Mouse (Mus musculus) neural tube, embryonic 13.5 days (tissue): ENCODE results near the gene Cdk12. TPM values are rescaled to one million over a fixed set of nuclear protein-coding genes. Genes with fewer than 3 reads are reported as not detected.

Experiments used
- ATAC-seq: fragments of 200-750 bp; cut with Nextera tagmentation; 2 replicates; pipeline ENCODE4 v1.8.0; 2017; ENCODE audit warnings: low read depth, mild to moderate bottlenecking, moderate TSS enrichment, moderate library complexity
- H3K27ac ChIP-seq: fragments of 300-500 bp; sonication (generic); replicated peaks from 2 replicates; pipeline ENCODE4 v1.5.1; 2015; ENCODE audit warnings: moderate library complexity, mild to moderate bottlenecking, inconsistent platforms
- H3K27me3 ChIP-seq: fragments of 300-500 bp; sonication (generic); 2 replicates; pipeline ENCODE4 v1.6.1; 2015; ENCODE audit warnings: mild to moderate bottlenecking, inconsistent platforms
- H3K36me3 ChIP-seq: fragments of 300-500 bp; sonication (generic); 2 replicates; pipeline ENCODE4 v1.6.1; 2015; ENCODE audit warnings: mild to moderate bottlenecking, inconsistent platforms
- H3K4me1 ChIP-seq: fragments of 300-500 bp; sonication (generic); replicated peaks from 2 replicates; pipeline ENCODE4 v1.6.1; 2015; ENCODE audit warnings: inconsistent platforms
- H3K4me2 ChIP-seq: fragments of 300-500 bp; sonication (generic); 2 replicates; pipeline ENCODE4 v1.6.1; 2015; ENCODE audit warnings: inconsistent platforms, mild to moderate bottlenecking, moderate library complexity
- H3K4me3 ChIP-seq: fragments of 300-500 bp; sonication (generic); 2 replicates; pipeline ENCODE4 v1.5.1; 2015; ENCODE audit warnings: mild to moderate bottlenecking, inconsistent platforms
- H3K9ac ChIP-seq: fragments of 300-500 bp; sonication (generic); 2 replicates; pipeline ENCODE4 v1.6.1; 2015; ENCODE audit warnings: moderate library complexity, mild to moderate bottlenecking, inconsistent platforms
- H3K9me3 ChIP-seq: fragments of 300-500 bp; sonication (generic); 2 replicates; pipeline ENCODE4 v1.6.1; 2016; ENCODE audit warnings: inconsistent platforms
- WGBS: fragments of 180-500 bp; shearing (Covaris S2); methylation state at CpG from one replicate; pipeline ENCODE4 v1.1.7; 2015; 5-methylcytosine and 5-hydroxymethylcytosine counted together
- polyA plus RNA-seq: library from polyadenylated mRNA; unstranded; fragments of >200 nt; fragmentation: Nextera tagmentation; extraction: Ambion mirVana; gene quantifications from 2 replicates; pipeline ENCODE4 v1.2.1, GENCODE M21; 2015

The Cdk12 gene
- polyA plus RNA-seq, 1 experiment from 2014 or later: 9.6 TPM

DNA sequence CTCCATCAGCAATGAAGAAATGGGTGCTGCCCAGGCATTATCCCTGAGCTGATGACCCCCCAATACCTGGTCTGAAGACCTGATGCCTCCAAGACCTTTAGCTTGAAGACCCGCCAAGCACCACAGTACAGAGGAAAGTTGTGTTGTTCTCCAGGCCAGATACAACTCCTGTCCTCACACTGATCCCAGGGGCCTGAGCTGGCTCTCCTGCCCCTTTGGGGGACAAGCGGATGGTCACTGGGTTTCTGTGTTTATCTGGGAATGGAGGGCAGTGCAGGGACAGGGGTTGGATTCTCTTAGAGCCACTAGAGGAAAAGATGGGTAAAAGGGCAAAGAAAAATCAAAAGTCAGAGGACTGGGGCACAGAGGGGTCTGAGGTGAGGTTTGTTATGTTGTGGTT is 117.1 kb downstream of the Cdk12 start:
- peak overlapping the region; percentile 25; the same call in 1 of the 2 replicates for H3K27ac ChIP-seq

DNA sequence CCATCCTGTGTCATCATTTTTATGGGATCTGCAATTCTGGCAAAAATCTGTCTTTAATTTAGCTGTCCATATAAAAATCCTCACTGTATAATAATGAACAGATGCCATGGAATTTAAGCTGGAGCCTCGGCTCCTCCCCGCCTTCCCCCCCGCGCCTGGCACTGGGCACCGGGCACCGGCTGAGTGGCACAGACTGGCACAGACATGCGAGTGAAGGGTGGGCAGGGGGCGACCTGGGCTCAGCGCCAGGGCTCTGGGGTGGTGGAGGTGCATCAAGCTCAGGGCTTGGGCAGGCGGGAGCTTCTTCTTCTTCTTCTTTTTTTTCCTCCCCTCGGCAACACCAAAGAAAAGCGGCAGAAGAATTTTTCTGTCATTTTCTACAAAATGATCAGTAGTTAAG is 117.5 kb downstream of the Cdk12 start:
- Histone ChIP-seq H3K4me1 (peaks cover 44% of the 10 kb centered on the region), H3K36me3 (no peaks in the 10 kb centered on the region), H3K9me3 (no peaks in the 10 kb centered on the region), H3K27ac (peak overlapping the region; percentile 72; the same call in 1 of the 2 replicates), H3K27me3 (peaks cover 100% of the 10 kb centered on the region), H3K4me2 (peak overlapping the region; percentile 34), H3K9ac (no peak overlapping the region), H3K4me3 (peak overlapping the region; percentile 8; the same call in 1 of the 2 replicates)
- WGBS: 6% methylated on average over 12 of the region's 12 CpGs
- ATAC-seq: no peak

More for the DNA sequence above, 117.1 kb downstream of the Cdk12 start:
- Histone ChIP-seq H3K9ac (no peak overlapping the region), H3K4me2 (0 out of 2 replicates have a peak overlapping the region, but pooled peaks have one; percentile 18), H3K9me3 (no peaks in the 10 kb centered on the region), H3K4me3 (no peak overlapping the region), H3K4me1 (peaks cover 44% of the 10 kb centered on the region), H3K36me3 (no peaks in the 10 kb centered on the region), H3K27me3 (peaks cover 100% of the 10 kb centered on the region)
- 5% methylated on average over 2 of the region's 2 CpGs for WGBS
- ATAC-seq: no peak

DNA sequence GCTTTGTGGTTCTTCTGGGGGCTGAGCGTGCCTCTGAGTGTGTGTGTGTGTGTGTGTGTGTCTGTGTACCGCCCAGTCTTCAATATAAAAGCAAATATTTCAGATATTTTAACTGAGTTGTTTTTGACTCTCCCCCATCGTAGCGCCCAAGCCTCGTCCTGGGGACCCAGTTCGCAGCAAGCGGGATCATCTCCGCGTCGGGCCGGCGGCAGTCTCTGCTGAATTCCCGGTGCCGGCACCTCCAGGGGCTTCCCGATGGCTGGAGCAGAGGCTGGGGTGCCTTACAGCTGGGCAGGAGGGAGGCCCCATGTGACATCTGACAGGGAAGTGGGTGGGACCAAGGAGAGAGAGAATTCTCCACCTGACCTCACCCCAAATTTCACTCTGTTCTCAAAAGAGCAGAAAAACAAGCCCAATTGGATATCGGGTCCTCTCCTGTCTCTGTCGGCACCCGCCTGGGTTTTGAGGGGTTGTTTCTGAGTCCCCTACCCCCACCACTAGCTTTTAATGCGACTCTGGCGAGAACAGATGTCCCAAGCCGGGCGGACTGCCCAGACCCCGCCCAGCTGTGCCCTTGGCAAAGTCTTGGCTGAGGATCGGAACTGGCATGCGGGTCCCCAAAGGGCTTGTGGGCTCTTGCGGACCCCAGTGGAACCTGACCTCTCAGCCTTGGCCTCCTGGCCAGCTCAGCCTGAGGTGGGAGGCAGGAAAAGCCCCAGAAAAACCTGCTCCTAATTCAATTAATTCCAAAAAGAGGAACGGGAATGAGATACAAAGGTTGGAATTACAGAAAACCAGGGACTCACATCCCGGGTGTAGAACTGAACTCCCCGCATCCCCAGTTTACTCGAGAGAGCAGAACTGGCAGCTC is 118.2 kb downstream of the Cdk12 start:
- Histone ChIP-seq H3K4me1 (peaks cover 44% of the 10 kb centered on the region), H3K4me2 (peak overlapping the region; percentile 34), H3K4me3 (0 out of 2 replicates have a peak overlapping the region, but pooled peaks have one; percentile 8), H3K27me3 (peaks cover 100% of the 10 kb centered on the region), H3K9ac (no peak overlapping the region), H3K36me3 (no peaks in the 10 kb centered on the region), H3K9me3 (no peaks in the 10 kb centered on the region), H3K27ac (peak overlapping the region; percentile 72; the same call in 1 of the 2 replicates)
- ATAC-seq: no peak
- 1% methylated on average over 30 of the region's 30 CpGs for WGBS

DNA sequence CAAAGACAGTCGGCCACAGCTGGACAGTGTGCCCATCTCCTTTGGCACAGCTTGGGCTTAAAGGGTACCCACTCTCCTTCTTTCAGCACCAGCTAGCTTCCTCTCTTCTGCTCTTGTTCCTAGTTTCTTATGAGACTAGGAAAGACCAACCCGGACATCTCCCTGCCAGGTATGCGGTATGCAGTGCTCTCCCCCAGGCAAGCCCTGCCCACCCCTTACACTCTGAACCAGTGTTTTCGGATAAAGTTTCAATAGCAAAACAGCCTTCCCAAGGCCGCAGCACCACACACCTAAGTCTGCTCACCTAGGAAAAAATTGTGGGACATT is 118.8 kb downstream of the Cdk12 start:
- H3K27me3 ChIP-seq: peaks cover 100% of the 10 kb centered on the region
- H3K4me2 ChIP-seq: 0 out of 2 replicates have a peak overlapping the region, but pooled peaks have one; percentile 34

DNA sequence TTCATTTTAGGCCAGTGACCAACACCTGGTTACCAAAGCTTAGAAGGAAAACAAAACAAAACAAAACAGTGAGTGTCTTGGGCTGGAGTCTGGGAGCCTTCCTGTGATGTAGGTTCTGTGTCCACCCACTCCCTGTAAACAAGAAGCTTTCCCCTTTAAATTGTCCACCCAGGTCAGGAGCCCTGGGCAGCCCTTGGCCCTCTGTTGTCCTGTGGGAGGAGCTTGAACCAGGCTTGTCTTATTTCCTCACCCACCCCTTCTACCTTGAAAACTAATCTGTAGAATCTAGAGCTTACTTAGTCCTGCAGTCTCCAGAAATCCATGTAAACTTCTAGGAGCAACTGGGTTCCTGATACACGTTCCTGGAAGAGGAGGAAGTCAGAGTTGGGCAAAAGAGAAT is 119.3 kb downstream of the Cdk12 start:
- Histone ChIP-seq H3K4me1 (peaks cover 50% of the 10 kb centered on the region), H3K9ac (no peak overlapping the region), H3K27ac (no peak overlapping the region), H3K4me3 (no peak overlapping the region), H3K36me3 (no peaks in the 10 kb centered on the region), H3K27me3 (peaks cover 100% of the 10 kb centered on the region), H3K9me3 (no peaks in the 10 kb centered on the region), H3K4me2 (no peak overlapping the region)
- whole genome bisulfite sequencing: 0% methylated on average over 1 of the region's 1 CpGs
- no peak for ATAC-seq

More for the DNA sequence above, 118.8 kb downstream of the Cdk12 start:
- WGBS: 4% methylated on average over 5 of the region's 5 CpGs
- H3K36me3 ChIP-seq: no peaks in the 10 kb centered on the region
- 0 out of 2 replicates have a peak overlapping the region, but pooled peaks have one; percentile 72 for H3K27ac ChIP-seq
- H3K9ac ChIP-seq: no peak overlapping the region
- H3K4me3 ChIP-seq: no peak overlapping the region
- H3K4me1 ChIP-seq: peaks cover 45% of the 10 kb centered on the region
- ATAC-seq: no peak
- no peaks in the 10 kb centered on the region for H3K9me3 ChIP-seq

DNA sequence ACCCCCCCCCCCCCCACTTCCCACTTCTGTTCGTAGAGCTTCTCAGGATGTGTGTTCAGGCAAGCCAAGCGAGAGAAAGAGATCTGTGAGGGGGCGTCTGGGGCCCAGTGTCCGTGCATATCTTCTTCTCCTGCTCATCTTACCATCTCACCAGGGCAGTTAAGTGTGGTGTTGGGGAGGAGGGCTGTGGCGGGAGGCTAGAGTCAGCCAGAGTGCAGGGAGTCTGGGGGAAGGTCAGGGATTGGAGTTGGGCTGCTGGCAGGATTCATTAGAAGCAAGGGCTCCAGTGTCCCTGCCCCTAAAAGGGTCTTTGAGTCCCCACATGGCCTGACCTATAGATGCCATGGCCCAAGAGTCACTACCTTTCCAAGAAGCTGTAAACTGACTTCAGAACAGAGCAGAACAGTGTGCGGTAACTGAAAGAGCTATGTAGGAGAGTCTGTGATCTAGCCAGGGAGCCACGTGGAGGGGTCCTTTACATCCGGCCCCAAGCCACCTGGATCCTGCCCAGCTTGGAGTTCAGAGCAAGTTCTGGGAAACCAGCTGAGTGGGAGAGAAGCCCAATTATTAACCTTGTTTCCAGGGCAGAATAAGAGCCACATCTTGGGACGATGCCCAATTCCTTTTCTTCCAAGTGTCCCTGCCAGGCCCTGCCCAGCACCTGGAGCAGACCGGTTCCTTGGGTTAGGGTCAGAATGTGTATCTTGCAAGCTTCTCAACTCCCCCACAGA is 120.4 kb downstream of the Cdk12 start:
- H3K27ac ChIP-seq: no peak overlapping the region
- WGBS: 4% methylated on average over 10 of the region's 10 CpGs
- H3K27me3 ChIP-seq: peaks cover 100% of the 10 kb centered on the region
- no peaks in the 10 kb centered on the region for H3K36me3 ChIP-seq
- no peak overlapping the region; the same call in 1 of the 2 replicates for H3K4me2 ChIP-seq
- peaks cover 55% of the 10 kb centered on the region for H3K4me1 ChIP-seq
- no peak overlapping the region for H3K9ac ChIP-seq
- no peaks in the 10 kb centered on the region for H3K9me3 ChIP-seq
- no peak overlapping the region for H3K4me3 ChIP-seq
- ATAC-seq: no peak

DNA sequence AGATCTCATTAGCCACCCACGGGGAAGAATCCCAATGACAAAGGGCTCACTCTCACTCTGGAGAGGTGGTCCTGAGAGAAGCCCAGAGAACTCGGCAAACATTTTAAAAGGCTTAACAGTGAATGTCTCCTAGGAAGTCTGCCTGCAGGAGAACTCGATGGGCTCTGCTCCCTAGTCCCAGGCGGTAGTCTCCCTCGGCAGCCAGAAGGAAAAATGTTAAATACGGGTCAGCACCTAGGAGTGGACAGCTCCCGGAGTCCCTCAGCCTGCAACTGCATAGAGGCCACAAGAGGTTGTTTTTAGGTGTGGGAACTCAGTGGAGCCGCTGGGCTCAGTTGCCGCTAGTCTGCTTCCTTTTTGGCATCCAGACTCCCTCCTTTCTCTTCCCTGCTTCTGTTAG is 121.1 kb downstream of the Cdk12 start:
- Histone ChIP-seq H3K4me3 (no peak overlapping the region), H3K27me3 (peaks cover 99% of the 10 kb centered on the region), H3K9ac (peak overlapping the region; percentile 13; the same call in 1 of the 2 replicates), H3K4me1 (peaks cover 53% of the 10 kb centered on the region), H3K9me3 (no peaks in the 10 kb centered on the region), H3K27ac (no peak overlapping the region), H3K4me2 (peak overlapping the region; percentile 54), H3K36me3 (no peaks in the 10 kb centered on the region)
- ATAC-seq: no peak
- 2% methylated on average over 9 of the region's 9 CpGs for WGBS

DNA sequence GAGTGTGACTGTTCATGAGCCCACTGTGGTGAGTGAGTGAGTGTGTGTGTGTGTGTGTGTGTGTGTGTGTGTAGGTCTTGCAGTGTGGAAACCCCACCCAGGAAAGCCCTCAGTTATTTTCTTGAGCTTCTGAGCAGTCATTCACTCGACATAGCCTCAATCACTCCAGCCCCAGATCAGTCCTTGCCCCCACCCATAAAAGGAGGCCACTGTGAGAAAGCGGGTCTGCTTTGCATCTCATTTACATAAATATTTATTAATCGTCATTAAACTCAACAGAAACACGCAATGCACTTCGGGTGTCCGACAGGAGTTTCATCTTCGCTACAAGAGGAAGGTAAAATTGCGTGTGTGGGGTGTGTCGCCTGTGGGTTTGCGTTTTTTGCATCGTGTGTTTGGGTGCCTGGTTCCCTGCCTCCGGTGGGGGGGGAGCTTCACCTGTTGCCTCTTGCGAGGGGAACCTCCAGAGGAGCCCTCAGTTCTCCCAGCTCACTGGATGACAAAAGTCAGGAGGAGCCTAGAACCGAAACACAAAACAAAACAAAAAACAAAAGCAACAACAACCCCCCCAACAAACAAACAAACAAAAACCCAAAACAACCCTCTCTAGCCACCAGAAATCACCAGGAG is 122.4 kb downstream of the Cdk12 start:
- Histone ChIP-seq H3K27ac (no peak overlapping the region), H3K27me3 (peaks cover 98% of the 10 kb centered on the region), H3K4me3 (peak overlapping the region; percentile 47)

DNA sequence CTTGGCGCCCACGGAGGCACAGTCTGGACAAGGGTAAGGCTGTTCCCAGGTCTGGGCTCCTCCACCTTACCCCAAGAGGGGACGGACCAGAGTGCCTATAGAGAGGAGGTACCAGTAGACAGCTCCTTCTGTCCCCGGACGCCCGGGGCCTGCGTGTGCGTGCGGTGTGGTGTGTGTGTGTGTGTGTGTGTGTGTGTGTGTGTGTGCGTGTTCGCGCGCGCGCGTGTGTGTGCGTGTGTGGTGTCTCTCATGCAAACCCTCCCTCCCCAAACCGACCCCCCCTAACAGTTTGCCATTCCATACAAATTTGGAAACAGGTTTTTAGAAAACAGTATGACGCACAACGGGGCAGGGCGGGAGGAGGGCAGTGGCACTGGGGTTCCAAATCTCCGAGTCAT is 123.0 kb downstream of the Cdk12 start:
- Histone ChIP-seq H3K27me3 (peaks cover 98% of the 10 kb centered on the region), H3K4me3 (peak overlapping the region; percentile 47), H3K4me1 (peaks cover 55% of the 10 kb centered on the region), H3K27ac (no peak overlapping the region), H3K9ac (peak overlapping the region; percentile 79), H3K9me3 (no peaks in the 10 kb centered on the region), H3K4me2 (peak overlapping the region; percentile 54), H3K36me3 (no peaks in the 10 kb centered on the region)
- 2% methylated on average over 20 of the region's 22 CpGs for WGBS
- no peak for ATAC-seq

More for the DNA sequence above, 122.4 kb downstream of the Cdk12 start:
- no peak for ATAC-seq
- no peaks in the 10 kb centered on the region for H3K9me3 ChIP-seq
- peak overlapping the region; percentile 54 for H3K4me2 ChIP-seq
- WGBS: 3% methylated on average over 14 of the region's 14 CpGs
- peaks cover 57% of the 10 kb centered on the region for H3K4me1 ChIP-seq
- H3K9ac ChIP-seq: peak overlapping the region; percentile 79
- H3K36me3 ChIP-seq: no peaks in the 10 kb centered on the region

DNA sequence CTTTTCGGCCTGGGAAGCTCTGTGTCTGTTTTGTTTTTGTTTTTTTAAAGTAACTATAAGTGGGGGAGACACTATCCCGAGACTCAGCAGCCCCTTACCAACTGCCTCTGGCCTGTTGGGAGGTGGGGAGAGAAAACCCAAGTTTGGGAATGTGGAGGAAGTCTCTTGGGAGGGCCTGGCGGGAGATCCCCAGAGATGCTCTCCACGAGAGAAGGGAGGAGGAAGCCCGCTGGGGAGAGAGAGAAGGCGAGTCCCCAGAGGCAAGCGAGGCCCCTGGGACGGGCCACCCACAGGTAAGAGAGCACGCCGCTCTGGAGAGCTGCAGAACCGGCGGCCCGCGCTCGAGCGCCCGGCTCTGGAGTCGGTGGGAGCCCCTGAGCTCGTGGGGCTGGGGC is 123.9 kb downstream of the Cdk12 start:
- peak overlapping the region; percentile 54 for H3K4me2 ChIP-seq
- no peaks in the 10 kb centered on the region for H3K9me3 ChIP-seq
- peak overlapping the region; percentile 47 for H3K4me3 ChIP-seq
- peaks cover 98% of the 10 kb centered on the region for H3K27me3 ChIP-seq
- no peak for ATAC-seq
- WGBS: under 1% methylated on average over 19 of the region's 19 CpGs
- peaks cover 47% of the 10 kb centered on the region for H3K4me1 ChIP-seq
- H3K9ac ChIP-seq: peak overlapping the region; percentile 79
- peak overlapping the region; percentile 90 for H3K27ac ChIP-seq
- no peaks in the 10 kb centered on the region for H3K36me3 ChIP-seq

DNA sequence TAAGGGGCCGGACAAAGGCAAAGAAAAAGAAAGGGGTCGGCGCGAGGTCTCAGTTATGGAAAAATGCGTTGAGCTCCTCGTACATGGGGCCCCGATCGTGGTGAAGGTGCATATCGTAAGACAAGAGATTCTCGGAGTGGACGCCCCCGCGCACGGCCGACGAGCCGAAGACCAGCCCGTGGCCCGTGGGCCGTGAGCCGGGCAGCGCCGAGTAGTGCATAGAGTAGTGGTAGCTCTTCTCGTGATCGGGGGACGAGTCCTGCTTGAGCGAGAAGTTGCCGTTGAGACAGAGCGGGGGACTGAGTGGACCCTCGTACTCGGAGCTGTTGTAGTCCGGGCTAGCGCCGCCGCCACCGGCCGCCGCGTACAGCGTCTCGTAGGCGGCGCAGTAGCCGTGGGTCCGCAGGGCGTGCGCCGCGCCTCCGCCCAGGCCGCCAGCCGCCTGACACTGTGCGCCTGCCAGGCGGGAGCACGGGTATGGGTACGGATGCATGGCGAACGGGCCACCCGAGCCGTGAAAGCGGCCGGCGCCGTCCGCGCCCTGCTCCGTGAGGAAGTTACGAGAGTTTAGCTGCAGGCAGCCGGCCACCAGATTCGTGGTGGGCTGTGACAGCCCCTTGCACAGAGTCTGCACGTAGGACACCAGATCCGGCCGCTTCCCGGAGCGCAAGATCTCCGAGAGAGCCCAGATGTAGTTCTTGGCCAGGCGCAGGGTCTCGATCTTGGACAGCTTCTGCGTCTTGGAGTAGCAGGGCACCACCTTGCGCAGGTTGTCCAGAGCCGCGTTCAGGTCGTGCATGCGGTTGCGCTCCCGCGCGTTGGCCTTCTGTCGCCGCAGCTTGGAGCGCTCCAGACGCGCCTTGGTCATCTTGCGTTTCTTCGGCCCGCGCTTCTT is 124.5 kb downstream of the Cdk12 start:
- no peaks in the 10 kb centered on the region for H3K9me3 ChIP-seq
- peak overlapping the region; percentile 79 for H3K9ac ChIP-seq
- under 1% methylated on average over 97 of the region's 97 CpGs for WGBS
- peaks cover 47% of the 10 kb centered on the region for H3K4me1 ChIP-seq
- no peaks in the 10 kb centered on the region for H3K36me3 ChIP-seq
- H3K4me3 ChIP-seq: peak overlapping the region; percentile 47
- peak overlapping the region; percentile 54 for H3K4me2 ChIP-seq
- peak overlapping the region; percentile 90 for H3K27ac ChIP-seq
- ATAC-seq: 0 out of 2 replicates have a peak, but pooled peaks have one; percentile 18
- peaks cover 98% of the 10 kb centered on the region for H3K27me3 ChIP-seq
